31 mouse cellular contexts compared by ENCODE assay signal in the genomic region with DNA sequence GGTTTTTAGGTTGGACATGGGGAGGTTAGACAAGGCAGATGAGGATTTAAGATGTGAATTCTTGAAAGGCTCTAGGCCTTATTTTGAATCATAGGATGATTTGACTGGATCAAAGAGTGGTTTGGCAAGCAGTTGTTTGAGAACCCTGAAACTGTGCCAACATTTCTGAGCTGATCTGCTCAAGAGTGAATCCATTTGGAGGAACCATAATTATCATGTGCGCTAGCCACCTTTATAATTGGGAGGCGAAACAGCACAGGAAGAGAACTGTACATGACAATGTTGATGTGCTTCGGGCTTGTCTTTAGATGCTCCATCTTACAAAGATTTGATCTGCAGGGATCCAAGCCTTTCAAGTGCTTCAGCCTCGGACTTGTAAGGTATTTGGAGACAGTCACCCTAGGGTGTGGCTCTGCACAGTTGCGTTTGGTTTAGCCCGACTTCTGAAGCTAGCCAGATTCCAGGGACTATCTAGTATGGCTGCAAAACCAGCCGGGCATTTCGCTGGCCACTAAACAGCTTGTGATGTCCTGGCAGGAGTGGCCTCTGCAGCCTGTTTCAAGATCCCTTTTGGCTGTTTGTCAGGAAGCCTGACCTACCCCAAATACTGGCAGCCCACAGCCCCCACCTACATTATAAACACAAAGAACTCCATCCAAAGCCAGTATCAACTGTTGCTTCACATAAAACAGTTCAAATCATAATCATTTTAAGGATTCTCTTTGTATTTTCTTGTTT. TPM values are rescaled to one million over a fixed set of nuclear protein-coding genes. Genes with fewer than 3 reads are reported as not detected.
DNase-seq lines count a peak whose midpoint lies in the region; ATAC-seq and TF ChIP-seq lines count a peak whose summit lies in the region.
"Had no signal": no experiment of that assay in that cellular context is flagged by ENCODE, and none has a peak within 500 bp of the region (broad histone marks: within the 10 kb centered on the region; RNA-seq: fewer than 3 reads in every experiment).

No protein-coding gene starts in this region.

- peak; percentile 33; the same call in 1 of the 2 replicates for ATAC-seq in frontal cortex, adult (ENCODE audit: low TSS enrichment)
- no peak for ATAC-seq in lung, postnatal 0 days
- ATAC-seq: hindbrain, embryonic 16.5 days; intestine, embryonic 15.5 days; midbrain, embryonic 16.5 days had no signal

- H3K27me3 ChIP-seq in lung, postnatal 0 days (replicated peaks; ENCODE audit: insufficient read depth, low read length) = no peaks in the 10 kb centered on the region
- H3K27me3 ChIP-seq: intestine, embryonic 15.5 days; liver, embryonic 15.5 days; neural tube, embryonic 13.5 days had no signal

- TF ChIP-seq EP300 in lung, postnatal 0 days (IDR thresholded peaks at IDR 0.05) = no peak

- H3K9ac ChIP-seq in lung, postnatal 0 days (replicated peaks; ENCODE audit: low read depth) = no peak overlapping the region
- H3K9ac ChIP-seq: intestine, embryonic 15.5 days; liver, embryonic 15.5 days; neural tube, embryonic 13.5 days had no signal

- no peaks in the 10 kb centered on the region for H3K36me3 ChIP-seq in lung, postnatal 0 days (ENCODE audit: insufficient read depth, low read length)
- H3K36me3 ChIP-seq: hindbrain, embryonic 10.5 days; intestine, embryonic 15.5 days; liver, embryonic 15.5 days; midbrain, embryonic 10.5 days; neural tube, embryonic 13.5 days had no signal

- H3K4me3 ChIP-seq in lung, postnatal 0 days (ENCODE audit: low read depth, low read length) = no peak overlapping the region
- H3K4me3 ChIP-seq: erythroblast, embryonic 14.5 days; hindbrain, embryonic 10.5 days; intestine, embryonic 15.5 days; liver, embryonic 15.5 days; midbrain, embryonic 10.5 days; myocyte; neural tube, embryonic 13.5 days had no signal

- 52% methylated on average over 8 of the region's 8 CpGs for WGBS in lung, postnatal 0 days

- no peaks in the 10 kb centered on the region for H3K4me1 ChIP-seq in lung, postnatal 0 days (ENCODE audit: insufficient read depth, low read depth, low read length)
- H3K4me1 ChIP-seq: hindbrain, embryonic 10.5 days; intestine, embryonic 15.5 days; liver, embryonic 15.5 days; midbrain, embryonic 10.5 days; neural tube, embryonic 13.5 days had no signal

- H3K27ac ChIP-seq in lung, postnatal 0 days (ENCODE audit: low read length) = no peak overlapping the region
- H3K27ac ChIP-seq: hindbrain, embryonic 10.5 days; intestine, embryonic 15.5 days; liver, embryonic 15.5 days; midbrain, embryonic 10.5 days; neural tube, embryonic 13.5 days had no signal

- no peak for TF ChIP-seq CTCF in lung, postnatal 0 days (IDR thresholded peaks at IDR 0.05)

- H3K9me3 ChIP-seq in lung, postnatal 0 days (ENCODE audit: low read length) = no peaks in the 10 kb centered on the region
- H3K9me3 ChIP-seq: hindbrain, embryonic 10.5 days; intestine, embryonic 15.5 days; liver, embryonic 15.5 days; midbrain, embryonic 10.5 days; neural tube, embryonic 13.5 days had no signal

- no peak overlapping the region for H3K4me2 ChIP-seq in lung, postnatal 0 days (replicated peaks; ENCODE audit: low read depth, low read length)
- H3K4me2 ChIP-seq: heart, embryonic 11.5 days; intestine, embryonic 15.5 days; liver, embryonic 15.5 days; neural tube, embryonic 13.5 days had no signal

- DNase-seq in cerebellum, postnatal 10 days = peak; percentile 58 to 62
- no peak for DNase-seq in cerebellum, adult 9-10 months
- no peak for DNase-seq in frontal cortex, postnatal 14 days (ENCODE audit: low spot score in 2 of 2)
- DNase-seq in ZHBTc4 (ENCODE audit: low read depth, low spot score) = peak; percentile 26
- DNase-seq in lung, postnatal 0 days (ENCODE audit: low spot score) = peak; percentile 17
- no peak for DNase-seq in B cell, adult 2 months
- no peak for DNase-seq in thymus, postnatal 0 days (ENCODE audit: low spot score)
- DNase-seq: adrenal gland, adult 8-10 months; gastrocnemius, postnatal 14 days; heart, adult 11 months; kidney, adult 8-10 months; kidney, postnatal 25 days; liver; retina, postnatal 1 day; spleen, adult 18-20 months; thymus, postnatal 14 days had no signal

RNA-seq across cellular contexts. Expression of gene Sostdc1, which starts 10.9 kb away (rescaled TPM):
- polyA plus RNA-seq in lung, postnatal 0 days (2015; fragmentation: Nextera tagmentation; extraction: Ambion mirVana) = 0.23 and 0.83 TPM in 2 replicates
- polyA plus RNA-seq in thymus, postnatal 0 days (2015; fragmentation: Nextera tagmentation; extraction: Ambion mirVana) = 0.27 and 0.39 TPM in 2 replicates
- polyA plus RNA-seq: erythroblast, embryonic 14.5 days; myocyte had no signal

RNA-seq across cellular contexts. Expression of gene Lrrc72, which starts 49.9 kb away (rescaled TPM):
- polyA plus RNA-seq in lung, postnatal 0 days (2015; fragmentation: Nextera tagmentation; extraction: Ambion mirVana) = not detected in 2 replicates
- not detected in 2 replicates for polyA plus RNA-seq in thymus, postnatal 0 days (2015; fragmentation: Nextera tagmentation; extraction: Ambion mirVana)
- polyA plus RNA-seq: cerebellum, adult 2 months; cortical plate, adult 2 months; embryonic facial prominence, embryonic 11.5 days; erythroblast, embryonic 14.5 days; heart, embryonic 11.5 days; heart, postnatal 0 days; hindbrain, embryonic 10.5 days; hindbrain, embryonic 16.5 days; intestine, embryonic 15.5 days; liver, embryonic 15.5 days; midbrain, embryonic 10.5 days; neural tube, embryonic 13.5 days had no signal

Comparison
In these comparisons a context has a peak if more than half of its experiments do, and no peak if none do; other contexts are left out.
1. DNase-seq: peak in cerebellum, postnatal 10 days (2 of 2), ZHBTc4 (single experiment) and lung, postnatal 0 days (single experiment); none in cerebellum, adult 9-10 months (single experiment), frontal cortex, postnatal 14 days (0 of 2), B cell, adult 2 months (0 of 2) and thymus, postnatal 0 days (single experiment).